Comparison of ENCODE assay signal across 20 mouse cellular contexts in genomic region chr14:121304523-121304922, GRCm38 (mm10).
DNase-seq lines count a peak whose midpoint lies in the region; ATAC-seq and TF ChIP-seq lines count a peak whose summit lies in the region.
"Had no signal": no experiment of that assay in that cellular context is flagged by ENCODE, and none has a peak within 500 bp of the region (broad histone marks: within the 10 kb centered on the region; RNA-seq: fewer than 3 reads in every experiment).

No protein-coding gene starts in this region.

- WGBS in heart, embryonic 15.5 days, result 42% methylated on average over 7 of the region's 7 CpGs
- WGBS in midbrain, embryonic 11.5 days, result 56% methylated on average over 7 of the region's 7 CpGs
- WGBS in midbrain, postnatal 0 days, result 53% methylated on average over 7 of the region's 7 CpGs
- 66% methylated on average over 7 of the region's 7 CpGs for WGBS in forebrain, embryonic 16.5 days

- H3K9ac ChIP-seq in heart, embryonic 15.5 days, result no peak overlapping the region
- no peak overlapping the region for H3K9ac ChIP-seq in midbrain, embryonic 11.5 days (ENCODE audit: low read length)
- H3K9ac ChIP-seq in midbrain, postnatal 0 days (replicated peaks; ENCODE audit: low read length, poor library complexity, severe bottlenecking), result no peak overlapping the region
- H3K9ac ChIP-seq in forebrain, embryonic 16.5 days (replicated peaks; ENCODE audit: low read depth, low read length), result no peak overlapping the region
- H3K9ac ChIP-seq: embryonic facial prominence, embryonic 13.5 days; hindbrain, embryonic 12.5 days; limb, embryonic 15.5 days; lung, embryonic 15.5 days had no signal

- 0 out of 2 replicates have a peak, but pooled peaks have one; percentile 17 for ATAC-seq in heart, embryonic 15.5 days (replicated peaks; ENCODE audit: insufficient number of reproducible peaks, insufficient read depth, low FRiP score, low read depth)
- 0 out of 2 replicates have a peak, but pooled peaks have one; percentile 42 for ATAC-seq in midbrain, embryonic 11.5 days (ENCODE audit: low FRiP score)
- no peak for ATAC-seq in midbrain, postnatal 0 days (ENCODE audit: low FRiP score)
- peak; percentile 49; the same call in 1 of the 2 replicates for ATAC-seq in forebrain, embryonic 16.5 days

- DNase-seq in heart, postnatal 10 days, result no peak
- DNase-seq in midbrain, embryonic 11.5 days (ENCODE audit: low spot score, missing footprints), result no peak
- no peak for DNase-seq in midbrain, postnatal 0 days (ENCODE audit: low spot score)
- DNase-seq in embryo, embryonic 10.5 days (ENCODE audit: low spot score), result peak; percentile 27
- DNase-seq in left cerebral cortex, postnatal 10 days (ENCODE audit: extremely low spot score in 1 of 2, low spot score in 2 of 2), result no peak
- DNase-seq in gastrocnemius, postnatal 25 days, result no peak
- DNase-seq: adrenal gland, postnatal 10 days; cerebellum, adult 11-12 months; cerebellum, postnatal 25 days; kidney, adult 18-20 months; kidney, postnatal 36 days; right cerebral cortex, adult 18-20 months; spleen, adult 18-20 months; thymus, postnatal 14 days had no signal

- H3K4me1 ChIP-seq in heart, embryonic 15.5 days (replicated peaks), result peaks cover 34% of the 10 kb centered on the region
- H3K4me1 ChIP-seq in midbrain, embryonic 11.5 days (ENCODE audit: control insufficient read depth, insufficient read depth, low read length), result 0 out of 2 replicates have a peak, but pooled peaks cover 2% of the 10 kb centered on the region
- no peaks in the 10 kb centered on the region for H3K4me1 ChIP-seq in midbrain, postnatal 0 days (ENCODE audit: insufficient read depth, low read length)
- no peaks in the 10 kb centered on the region for H3K4me1 ChIP-seq in forebrain, embryonic 16.5 days (replicated peaks; ENCODE audit: control insufficient read depth, insufficient read depth, low read length)
- H3K4me1 ChIP-seq: hindbrain, embryonic 12.5 days had no signal

- H3K36me3 ChIP-seq in heart, embryonic 15.5 days, result peaks cover 22% of the 10 kb centered on the region
- no peaks in the 10 kb centered on the region for H3K36me3 ChIP-seq in midbrain, embryonic 11.5 days (ENCODE audit: control insufficient read depth, insufficient read depth, low read length)
- H3K36me3 ChIP-seq in midbrain, postnatal 0 days (ENCODE audit: insufficient read depth, low read length), result peaks cover 12% of the 10 kb centered on the region; the same call in 1 of the 2 replicates
- no peaks in the 10 kb centered on the region for H3K36me3 ChIP-seq in forebrain, embryonic 16.5 days (ENCODE audit: control insufficient read depth, insufficient read depth)

- H3K4me2 ChIP-seq in heart, embryonic 15.5 days, result no peak overlapping the region
- no peak overlapping the region for H3K4me2 ChIP-seq in midbrain, embryonic 11.5 days
- H3K4me2 ChIP-seq in midbrain, postnatal 0 days (ENCODE audit: low read depth, low read length, poor library complexity, severe bottlenecking), result no peak overlapping the region
- H3K4me2 ChIP-seq in forebrain, embryonic 16.5 days (ENCODE audit: low read length), result no peak overlapping the region
- H3K4me2 ChIP-seq: embryonic facial prominence, embryonic 13.5 days; hindbrain, embryonic 12.5 days; limb, embryonic 15.5 days; lung, embryonic 15.5 days had no signal

- no peak overlapping the region for H3K4me3 ChIP-seq in heart, embryonic 15.5 days
- H3K4me3 ChIP-seq in midbrain, embryonic 11.5 days (ENCODE audit: low read depth, low read length), result no peak overlapping the region
- no peak overlapping the region for H3K4me3 ChIP-seq in midbrain, postnatal 0 days (ENCODE audit: low read depth, low read length)
- H3K4me3 ChIP-seq in forebrain, embryonic 16.5 days (replicated peaks; ENCODE audit: low read length), result no peak overlapping the region
- H3K4me3 ChIP-seq: embryonic facial prominence, embryonic 13.5 days; hindbrain, embryonic 12.5 days; limb, embryonic 15.5 days; lung, embryonic 15.5 days had no signal

- 0 out of 2 replicates have a peak overlapping the region, but pooled peaks have one; percentile 6 for H3K27ac ChIP-seq in heart, embryonic 15.5 days
- H3K27ac ChIP-seq in midbrain, embryonic 11.5 days (ENCODE audit: low read depth, low read length), result no peak overlapping the region
- H3K27ac ChIP-seq in midbrain, postnatal 0 days (ENCODE audit: low read depth, low read length), result no peak overlapping the region
- no peak overlapping the region for H3K27ac ChIP-seq in forebrain, embryonic 16.5 days (ENCODE audit: low read length)
- H3K27ac ChIP-seq: embryonic facial prominence, embryonic 13.5 days; hindbrain, embryonic 12.5 days; limb, embryonic 15.5 days; lung, embryonic 15.5 days had no signal

- no peaks in the 10 kb centered on the region for H3K27me3 ChIP-seq in heart, embryonic 15.5 days
- no peaks in the 10 kb centered on the region for H3K27me3 ChIP-seq in midbrain, embryonic 11.5 days (ENCODE audit: control insufficient read depth, insufficient read depth, low read length)
- no peaks in the 10 kb centered on the region for H3K27me3 ChIP-seq in midbrain, postnatal 0 days (ENCODE audit: insufficient read depth, low read length)
- no peaks in the 10 kb centered on the region for H3K27me3 ChIP-seq in forebrain, embryonic 16.5 days (replicated peaks; ENCODE audit: control insufficient read depth, insufficient read depth, low read length)
- H3K27me3 ChIP-seq: embryonic facial prominence, embryonic 13.5 days; hindbrain, embryonic 12.5 days; limb, embryonic 15.5 days; lung, embryonic 15.5 days had no signal

- intact Hi-C loops in heart, postnatal 10 days (cut with DNase I), result no loop called here
- intact Hi-C loops in left cerebral cortex, postnatal 10 days (cut with DNase I), result no loop called here

- H3K9me3 ChIP-seq in heart, embryonic 15.5 days (replicated peaks), result no peaks in the 10 kb centered on the region
- H3K9me3 ChIP-seq in midbrain, embryonic 11.5 days (ENCODE audit: control insufficient read depth, low read length), result no peaks in the 10 kb centered on the region
- no peaks in the 10 kb centered on the region for H3K9me3 ChIP-seq in midbrain, postnatal 0 days (ENCODE audit: low read length)
- no peaks in the 10 kb centered on the region for H3K9me3 ChIP-seq in forebrain, embryonic 16.5 days (ENCODE audit: control insufficient read depth, low read length)
- H3K9me3 ChIP-seq: embryonic facial prominence, embryonic 13.5 days; hindbrain, embryonic 12.5 days; limb, embryonic 15.5 days; lung, embryonic 15.5 days had no signal

- no peak for TF ChIP-seq CTCF in midbrain, postnatal 0 days (IDR thresholded peaks at IDR 0.05)
